Mouse (Mus musculus) MEL (cell line): ENCODE data around the gene Slc35e4. TPM values are rescaled to one million over a fixed set of nuclear protein-coding genes. Genes with fewer than 3 reads are reported as not detected.

Experiments
- DNase-seq: peaks from one replicate; pipeline ENCODE4 v3.0.0; 2011; ENCODE audit warnings: low read depth, low spot score
- H3K27ac ChIP-seq: 2 replicates; pipeline ENCODE4 v1.5.1; 2012; ENCODE audit warnings: low read depth, mild to moderate bottlenecking, control low read depth, low read length, moderate library complexity; ENCODE audit not compliant: control insufficient read depth
- H3K27me3 ChIP-seq, 2 experiments: fragments of 150-350 bp in 1 of 2; sonication (generic) in 1 of 2; 2 replicates each; pipeline ENCODE4 v1.6.1; 2012; ENCODE audit warnings: low read length in 2 of 2, mild to moderate bottlenecking in 2 of 2, improper control_type of control experiment in 1 of 2, moderate library complexity in 1 of 2; ENCODE audit not compliant: insufficient read depth in 2 of 2, control insufficient read depth in 1 of 2
- H3K36me3 ChIP-seq, 2 experiments: 2 replicates each; pipeline ENCODE4 v1.6.1; 2012 to 2014; ENCODE audit warnings: low read length in 2 of 2, improper control_type of control experiment in 1 of 2, inconsistent platforms in 1 of 2, mild to moderate bottlenecking in 1 of 2; ENCODE audit not compliant: insufficient read depth in 2 of 2, control insufficient read depth in 1 of 2
- H3K4me1 ChIP-seq, 2 experiments: fragments of 150-350 bp in 1 of 2; sonication (generic) in 1 of 2; 2 replicates each; pipeline ENCODE4 v1.6.1; 2012; ENCODE audit warnings: low read length in 2 of 2, improper control_type of control experiment in 1 of 2, mild to moderate bottlenecking in 1 of 2; ENCODE audit not compliant: insufficient read depth in 2 of 2, control insufficient read depth in 1 of 2
- H3K4me3 ChIP-seq, 2 experiments: fragments of 150-350 bp in 1 of 2; sonication (generic) in 1 of 2; 2 replicates each; pipeline ENCODE4 v1.5.1; 2012; ENCODE audit warnings: low read depth in 2 of 2, low read length in 2 of 2, mild to moderate bottlenecking in 2 of 2, moderate library complexity in 2 of 2, control low read depth in 1 of 2, improper control_type of control experiment in 1 of 2; ENCODE audit not compliant: control insufficient read depth in 1 of 2, insufficient read depth in 1 of 2
- H3K79me2 ChIP-seq: 2 replicates; pipeline ENCODE4 v1.6.1; 2012; ENCODE audit warnings: mild to moderate bottlenecking, low read length, moderate library complexity; ENCODE audit not compliant: control insufficient read depth, poor library complexity, insufficient read depth
- H3K9ac ChIP-seq: 2 replicates; pipeline ENCODE4 v1.6.1; 2012; ENCODE audit warnings: low read depth, mild to moderate bottlenecking, control low read depth, low read length, moderate library complexity; ENCODE audit not compliant: control insufficient read depth, poor library complexity, severe bottlenecking
- H3K9me3 ChIP-seq: fragments of 150-350 bp; sonication (generic); replicated peaks from 2 replicates; pipeline ENCODE4 v1.6.1; 2012; ENCODE audit warnings: mild to moderate bottlenecking, low read length, improper control_type of control experiment, moderate library complexity; ENCODE audit not compliant: insufficient read depth
- BHLHE40 ChIP-seq: IDR thresholded peaks from 2 replicates; pipeline ENCODE4 v1.6.1; 2012; ENCODE audit warnings: low read depth, mild to moderate bottlenecking, inconsistent platforms, low read length, improper control_type of control experiment, borderline replicate concordance
- CHD1 ChIP-seq: IDR thresholded peaks from 2 replicates; pipeline ENCODE4 v1.6.1; 2012; ENCODE audit warnings: low read depth, mild to moderate bottlenecking, inconsistent platforms, low read length, improper control_type of control experiment
- CTCF ChIP-seq, 3 experiments: IDR thresholded peaks in 2 of 3; conservative IDR thresholded peaks in 1 of 3; 2 replicates each; pipeline ENCODE4 v1.5.1; 2011 to 2012; ENCODE audit warnings: low read length in 3 of 3, low read depth in 2 of 3, mild to moderate bottlenecking in 2 of 3, improper control_type of control experiment in 1 of 3, inconsistent platforms in 1 of 3, mixed read lengths in 1 of 3, moderate library complexity in 1 of 3; ENCODE audit not compliant: control insufficient read depth in 1 of 3, insufficient read depth in 1 of 3, poor library complexity in 1 of 3, severe bottlenecking in 1 of 3
- E2F4 ChIP-seq: IDR thresholded peaks from 2 replicates; pipeline ENCODE4 v1.6.1; 2011; ENCODE audit warnings: low read depth, low read length, improper control_type of control experiment, borderline replicate concordance
- ELF1 ChIP-seq: IDR thresholded peaks from 2 replicates; pipeline ENCODE4 v1.6.1; 2014; ENCODE audit warnings: low read depth, mild to moderate bottlenecking, inconsistent platforms, low read length, improper control_type of control experiment, moderate library complexity
- EP300 ChIP-seq, 2 experiments: IDR thresholded peaks; 2 replicates each; pipeline ENCODE4 v1.6.1; 2011; ENCODE audit warnings: improper control_type of control experiment in 2 of 2, low read length in 2 of 2, low read depth in 1 of 2, mild to moderate bottlenecking in 1 of 2
- ETS1 ChIP-seq: IDR thresholded peaks from 2 replicates; pipeline ENCODE4 v1.6.1; 2012; ENCODE audit warnings: low read depth, mild to moderate bottlenecking, inconsistent platforms, low read length, improper control_type of control experiment, moderate library complexity
- GATA1 ChIP-seq: IDR thresholded peaks from 2 replicates; pipeline ENCODE4 v1.6.1; 2011; ENCODE audit warnings: low read depth, low read length, improper control_type of control experiment
- HCFC1 ChIP-seq: IDR thresholded peaks from 2 replicates; pipeline ENCODE4 v1.6.1; 2012; ENCODE audit warnings: low read depth, mild to moderate bottlenecking, inconsistent platforms, low read length, improper control_type of control experiment, moderate library complexity
- JUND ChIP-seq: IDR thresholded peaks from 2 replicates; pipeline ENCODE4 v1.6.1; 2011; ENCODE audit warnings: low read depth, mild to moderate bottlenecking, improper control_type of control experiment, low read length
- KAT2A ChIP-seq: conservative IDR thresholded peaks from 2 replicates; pipeline ENCODE4 v1.6.1; 2012; ENCODE audit warnings: low read depth, low read length, improper control_type of control experiment, inconsistent platforms
- MAFK ChIP-seq: IDR thresholded peaks from 2 replicates; pipeline ENCODE4 v1.6.1; 2011; ENCODE audit warnings: low read depth, mild to moderate bottlenecking, low read length, improper control_type of control experiment, borderline replicate concordance
- MAX ChIP-seq: IDR thresholded peaks from 2 replicates; pipeline ENCODE4 v1.6.1; 2011; ENCODE audit warnings: low read length, improper control_type of control experiment
- MAZ ChIP-seq: IDR thresholded peaks from 2 replicates; pipeline ENCODE4 v1.6.1; 2012; ENCODE audit warnings: low read depth, mild to moderate bottlenecking, inconsistent platforms, low read length, improper control_type of control experiment
- MXI1 ChIP-seq: IDR thresholded peaks from 2 replicates; pipeline ENCODE4 v1.6.1; 2011; ENCODE audit warnings: mild to moderate bottlenecking, low read depth, low read length, improper control_type of control experiment
- MYB ChIP-seq: IDR thresholded peaks from 2 replicates; pipeline ENCODE4 v1.6.1; 2011; ENCODE audit warnings: mild to moderate bottlenecking, low read depth, low read length, improper control_type of control experiment
- MYC ChIP-seq: IDR thresholded peaks from 2 replicates; pipeline ENCODE4 v1.6.1; 2011; ENCODE audit warnings: low read depth, mild to moderate bottlenecking, low read length, improper control_type of control experiment, moderate library complexity
- NELFE ChIP-seq: IDR thresholded peaks from 2 replicates; pipeline ENCODE4 v1.6.1; 2011; ENCODE audit warnings: low read depth, low read length, improper control_type of control experiment
- NRF1 ChIP-seq: IDR thresholded peaks from 2 replicates; pipeline ENCODE4 v1.6.1; 2014; ENCODE audit warnings: low read depth, mild to moderate bottlenecking, inconsistent platforms, low read length, improper control_type of control experiment, moderate library complexity; ENCODE audit not compliant: poor library complexity, insufficient read depth, severe bottlenecking
- POLR2A ChIP-seq, 2 experiments: IDR thresholded peaks; 2 replicates each; pipeline ENCODE4 v1.6.1; 2011 to 2012; ENCODE audit warnings: low read length in 2 of 2, mild to moderate bottlenecking in 2 of 2, control low read depth in 1 of 2, improper control_type of control experiment in 1 of 2, low read depth in 1 of 2, moderate library complexity in 1 of 2; ENCODE audit not compliant: control insufficient read depth in 1 of 2, insufficient read depth in 1 of 2, poor library complexity in 1 of 2
- POLR2AphosphoS5 ChIP-seq: IDR thresholded peaks from 2 replicates; pipeline ENCODE4 v1.6.1; 2012; ENCODE audit warnings: low read depth, borderline replicate concordance, mild to moderate bottlenecking, inconsistent platforms, low read length, moderate library complexity, mixed read lengths
- RAD21 ChIP-seq: IDR thresholded peaks from 2 replicates; pipeline ENCODE4 v1.6.1; 2011; ENCODE audit warnings: mild to moderate bottlenecking, low read depth, low read length, improper control_type of control experiment
- RCOR1 ChIP-seq: IDR thresholded peaks from 2 replicates; pipeline ENCODE4 v1.6.1; 2012; ENCODE audit warnings: low read depth, mild to moderate bottlenecking, inconsistent platforms, low read length, improper control_type of control experiment
- SIN3A ChIP-seq: IDR thresholded peaks from 2 replicates; pipeline ENCODE4 v1.6.1; 2012; ENCODE audit warnings: low read length, improper control_type of control experiment, inconsistent platforms
- SMC3 ChIP-seq: IDR thresholded peaks from 2 replicates; pipeline ENCODE4 v1.6.1; 2011; ENCODE audit warnings: low read depth, low read length, improper control_type of control experiment
- TAL1 ChIP-seq: IDR thresholded peaks from 2 replicates; pipeline ENCODE4 v1.6.1; 2012; ENCODE audit warnings: mild to moderate bottlenecking, inconsistent platforms, low read length, moderate library complexity, mixed read lengths
- TBP ChIP-seq: IDR thresholded peaks from 2 replicates; pipeline ENCODE4 v1.8.0; 2011; ENCODE audit warnings: low read depth, low read length, improper control_type of control experiment
- TCF12 ChIP-seq: IDR thresholded peaks from 2 replicates; pipeline ENCODE4 v1.6.1; 2014; ENCODE audit warnings: low read depth, mild to moderate bottlenecking, inconsistent platforms, low read length, improper control_type of control experiment, moderate library complexity
- UBTF ChIP-seq: IDR thresholded peaks from 2 replicates; pipeline ENCODE4 v1.6.1; 2012; ENCODE audit warnings: low read depth, mild to moderate bottlenecking, inconsistent platforms, low read length, improper control_type of control experiment, moderate library complexity, borderline replicate concordance; ENCODE audit not compliant: insufficient read depth
- USF1 ChIP-seq: IDR thresholded peaks from 2 replicates; pipeline ENCODE4 v1.6.1; 2014; ENCODE audit warnings: low read depth, mild to moderate bottlenecking, inconsistent platforms, low read length, improper control_type of control experiment, moderate library complexity
- USF2 ChIP-seq, 2 experiments: IDR thresholded peaks; 2 replicates each; pipeline ENCODE4 v1.6.1; 2011 to 2012; ENCODE audit warnings: improper control_type of control experiment in 2 of 2, low read length in 2 of 2, borderline replicate concordance in 1 of 2, inconsistent platforms in 1 of 2, low read depth in 1 of 2, mild to moderate bottlenecking in 1 of 2; ENCODE audit not compliant: insufficient read depth in 1 of 2
- ZMIZ1 ChIP-seq: IDR thresholded peaks from 2 replicates; pipeline ENCODE4 v1.6.1; 2012; ENCODE audit warnings: low read depth, mild to moderate bottlenecking, inconsistent platforms, low read length, improper control_type of control experiment, moderate library complexity
- ZNF384 ChIP-seq: IDR thresholded peaks from 2 replicates; pipeline ENCODE4 v1.6.1; 2012; ENCODE audit warnings: low read depth, mild to moderate bottlenecking, inconsistent platforms, low read length, improper control_type of control experiment
- polyA plus RNA-seq, 2 experiments: library from polyadenylated mRNA; stranded (reverse) in 1 of 2; unstranded in 1 of 2; fragments of >175 nt in 1 of 2; fragments of >200 nt in 1 of 2; gene quantifications; 2 replicates each; pipeline versions ENCODE4 v1.2.1 to v1.2.4; 2012; ENCODE audit warnings: low replicate concordance in 2 of 2, low read depth in 1 of 2; ENCODE audit not compliant: insufficient read length in 2 of 2, insufficient read depth in 1 of 2, missing spikeins in 1 of 2
- total RNA-seq: library from RNA; depleted of rRNA; stranded (reverse); fragments of 300-350 nt; gene quantifications from 2 replicates; pipeline ENCODE4 v1.2.3, GENCODE M21; 2012

Slc35e4 gene
- total and polyA plus RNA-seq, 3 experiments, result 12.1 to 14.0 TPM; not detected in 1

DNA sequence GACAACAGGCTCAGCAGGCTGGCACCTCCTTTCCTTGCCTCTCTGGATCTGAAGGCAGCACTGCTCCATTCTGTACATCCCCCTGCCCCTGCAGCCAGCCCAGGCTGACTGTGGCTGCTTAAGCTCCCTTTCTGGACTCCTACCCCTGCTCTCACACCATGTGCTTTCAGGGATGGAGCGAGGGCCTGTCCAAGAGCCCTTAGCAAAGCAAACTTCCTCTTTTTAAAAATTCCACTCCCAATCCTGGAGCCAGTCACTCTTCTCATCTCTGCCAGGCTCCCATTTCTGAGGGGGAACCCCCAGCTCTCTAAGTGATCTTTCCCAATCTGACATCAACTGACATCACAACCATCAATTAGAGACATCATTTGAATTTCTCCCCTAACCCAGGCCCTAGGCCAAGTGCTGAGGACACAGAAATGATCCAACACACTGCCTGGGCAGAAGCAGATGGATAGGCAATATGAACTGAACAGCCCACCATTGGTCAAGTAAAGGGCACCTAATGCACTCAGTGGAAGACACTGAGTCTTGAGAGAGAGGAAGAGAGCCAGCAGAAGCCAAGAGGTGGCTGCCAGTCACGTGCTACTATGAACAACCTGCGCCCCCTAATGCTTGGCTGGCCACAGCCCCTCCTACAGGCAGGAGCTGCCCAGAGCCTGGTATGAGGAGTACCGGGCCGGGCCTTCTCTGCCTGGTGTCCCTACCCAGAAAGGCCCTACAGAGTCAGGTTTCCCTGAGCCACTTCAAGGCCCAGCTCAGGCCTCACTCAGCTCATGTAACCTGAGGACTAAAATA is 3.8 kb downstream of the Slc35e4 start:
- no peaks in the 10 kb centered on the region for H3K27me3 ChIP-seq
- H3K4me3 ChIP-seq, result peak overlapping the region; percentile 8 to 12; a peak in 3 of 4 replicates
- H3K79me2 ChIP-seq, result peaks cover 17% of the 10 kb centered on the region

DNA sequence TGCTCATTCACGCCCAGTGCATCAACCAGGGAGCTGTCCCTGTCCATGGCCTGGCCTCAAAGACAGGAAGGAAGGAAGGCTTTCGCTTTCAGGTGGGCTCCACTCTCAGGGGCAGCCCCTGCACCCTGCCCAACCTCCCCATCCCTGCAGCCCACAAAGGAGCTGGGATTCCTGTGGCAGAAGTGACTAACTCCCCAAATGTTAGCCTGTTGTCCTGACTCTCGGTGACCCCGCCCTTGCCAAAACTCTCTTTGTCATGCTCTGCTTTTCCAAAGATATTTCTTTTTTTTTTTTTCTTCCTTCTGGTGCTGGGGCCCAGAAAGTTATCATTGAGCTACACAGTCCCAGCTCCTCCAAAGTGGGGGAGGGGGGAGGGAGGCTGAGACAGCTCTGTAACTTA is 5.2 kb downstream of the Slc35e4 start:
- Histone ChIP-seq H3K27me3 (no peaks in the 10 kb centered on the region), H3K9me3 (no peaks in the 10 kb centered on the region), H3K9ac (no peak overlapping the region), H3K4me1 (peaks cover 9 to 30% of the 10 kb centered on the region in 2 experiments; a peak in 3 of 4 replicates), H3K4me3 (no peak overlapping the region), H3K79me2 (peaks cover 17% of the 10 kb centered on the region), H3K27ac (no peak overlapping the region), H3K36me3 (peaks cover 0 to 10% of the 10 kb centered on the region in 2 experiments; a peak in 2 of 4 replicates)
- no peak for DNase-seq
- TF ChIP-seq E2F4 (no peak), RAD21 (no peak), KAT2A (no peak), MYB (no peak), MAX (no peak), USF1 (no peak), MAZ (no peak), HCFC1 (no peak), TBP (no peak), BHLHE40 (no peak)

More for the DNA sequence above, 3.8 kb downstream of the Slc35e4 start:
- TF ChIP-seq USF2 (IDR thresholded peaks at IDR 0.05; ENCODE audit: borderline replicate concordance in 1 of 2, insufficient read depth in 1 of 2, low read depth in 1 of 2, low read length in 2 of 2), result 0 out of 4 replicates have a peak, but pooled peaks of 1 of the 2 experiments have one; percentile 32
- peak; percentile 12 to 45 (median 37); a peak in 4 of 6 replicates for TF ChIP-seq CTCF (IDR thresholded peaks at IDR 0.05 in 2 of 3, conservative IDR thresholded peaks at IDR 0.05 in 1 of 3; ENCODE audit: control insufficient read depth in 1 of 3, insufficient read depth in 1 of 3, low read depth in 2 of 3, low read length in 3 of 3, poor library complexity in 1 of 3, severe bottlenecking in 1 of 3)
- no peak for TF ChIP-seq SMC3
- no peak for TF ChIP-seq RCOR1
- 0 out of 2 replicates have a peak, but pooled peaks have one; percentile 5 for TF ChIP-seq TCF12
- TF ChIP-seq ETS1, result no peak
- no peak for TF ChIP-seq TAL1
- TF ChIP-seq HCFC1, result no peak
- no peak for TF ChIP-seq MAFK
- no peak for TF ChIP-seq POLR2A (IDR thresholded peaks at IDR 0.05; ENCODE audit: control insufficient read depth in 1 of 2, insufficient read depth in 1 of 2, low read depth in 1 of 2, low read length in 2 of 2, poor library complexity in 1 of 2)
- no peak for TF ChIP-seq CHD1
- TF ChIP-seq E2F4, result no peak
- peak; percentile 23; the same call in 1 of the 2 replicates for TF ChIP-seq MAX
- no peak for TF ChIP-seq NELFE
- TF ChIP-seq MXI1, result peak; percentile 8; the same call in 1 of the 2 replicates
- TF ChIP-seq MYB, result no peak
- no peak for TF ChIP-seq KAT2A
- peak in 1 of 2 experiments; percentile 30; a peak in 1 of 4 replicates for TF ChIP-seq EP300 (IDR thresholded peaks at IDR 0.05; ENCODE audit: low read depth in 1 of 2, low read length in 2 of 2)
- TF ChIP-seq GATA1, result no peak
- TF ChIP-seq BHLHE40, result peak; percentile 71; the same call in 1 of the 2 replicates
- no peak for TF ChIP-seq UBTF
- peak; percentile 81 for TF ChIP-seq MYC
- TF ChIP-seq SIN3A, result peak; percentile 13; the same call in 1 of the 2 replicates
- no peak for TF ChIP-seq ELF1
- TF ChIP-seq USF1, result peak; percentile 84
- TF ChIP-seq ZMIZ1, result no peak
- TF ChIP-seq MAZ, result no peak
- no peak for TF ChIP-seq ZNF384
- TF ChIP-seq JUND, result no peak
- no peak for TF ChIP-seq POLR2AphosphoS5
- no peak for TF ChIP-seq NRF1
- Histone ChIP-seq H3K36me3 (peaks cover 0 to 10% of the 10 kb centered on the region in 2 experiments; a peak in 2 of 4 replicates), H3K9me3 (no peaks in the 10 kb centered on the region), H3K4me1 (peaks cover 9 to 30% of the 10 kb centered on the region in 2 experiments; a peak in 3 of 4 replicates), H3K9ac (peak overlapping the region; percentile 30; the same call in 1 of the 2 replicates), H3K27ac (peak overlapping the region; percentile 8; the same call in 1 of the 2 replicates)
- DNase-seq, result peak; percentile 56
